Mouse (Mus musculus) liver, adult 2 months (tissue): ENCODE results near the gene Serpina12. TPM values are rescaled to one million over a fixed set of nuclear protein-coding genes. Genes with fewer than 3 reads are reported as not detected.
A peak's percentile ranks its signal among the peaks of the same experiment; 100 is the strongest.

Source experiments
- DNase-seq: peaks from one replicate; pipeline ENCODE4 v3.0.0-alpha.2; 2011; ENCODE audit warnings: low read depth, low spot score; ENCODE audit errors: extremely low read depth
- H3K27ac ChIP-seq: fragments of 200-500 bp; replicated peaks from 2 replicates; pipeline ENCODE4 v1.5.1; 2012; ENCODE audit warnings: low read depth, mild to moderate bottlenecking, control low read depth, inconsistent platforms, low read length; ENCODE audit not compliant: insufficient read depth
- H3K27me3 ChIP-seq: fragments of 200-500 bp; 2 replicates; pipeline ENCODE4 v1.6.1; 2012; ENCODE audit warnings: mild to moderate bottlenecking, moderate library complexity, low read length, inconsistent platforms; ENCODE audit not compliant: control insufficient read depth, insufficient read depth
- H3K36me3 ChIP-seq: fragments of 200-500 bp; 2 replicates; pipeline ENCODE4 v1.6.1; 2012; ENCODE audit warnings: low read length, inconsistent platforms; ENCODE audit not compliant: control insufficient read depth, insufficient read depth
- H3K4me1 ChIP-seq: fragments of 200-500 bp; 2 replicates; pipeline ENCODE4 v1.6.1; 2011; ENCODE audit warnings: low read length; ENCODE audit not compliant: control insufficient read depth, insufficient read depth
- H3K4me3 ChIP-seq: fragments of 200-500 bp; 2 replicates; pipeline ENCODE4 v1.5.1; 2011; ENCODE audit warnings: low read depth, mild to moderate bottlenecking, control low read depth, low read length, moderate library complexity; ENCODE audit not compliant: insufficient read depth
- H3K79me2 ChIP-seq: fragments of 200-500 bp; 2 replicates; pipeline ENCODE4 v1.6.1; 2012; ENCODE audit warnings: inconsistent platforms, mild to moderate bottlenecking, low read length, moderate library complexity; ENCODE audit not compliant: control insufficient read depth, insufficient read depth
- H3K9ac ChIP-seq: fragments of 200-500 bp; 2 replicates; pipeline ENCODE4 v1.6.1; 2012; ENCODE audit warnings: low read depth, mild to moderate bottlenecking, control low read depth, inconsistent platforms, low read length
- CTCF ChIP-seq: fragments of 200-500 bp; IDR thresholded peaks from 2 replicates; pipeline ENCODE4 v1.5.1; 2011; ENCODE audit warnings: low read depth, low read length, control low read depth
- POLR2A ChIP-seq: fragments of 200-500 bp; IDR thresholded peaks from 2 replicates; pipeline ENCODE4 v1.6.1; 2011; ENCODE audit warnings: low read length, control low read depth; ENCODE audit not compliant: insufficient read depth; ENCODE audit errors: extremely low read depth
- WGBS: fragments of 180-500 bp; shearing (Covaris S2); methylation state at CpG from one replicate; pipeline ENCODE4 v1.1.7; 2018; 5-methylcytosine and 5-hydroxymethylcytosine counted together
- polyA plus RNA-seq: library from polyadenylated mRNA; depleted of rRNA; stranded (reverse); fragments of >200 nt; gene quantifications from 2 replicates; pipeline ENCODE4 v1.2.3, GENCODE M21; 2012
- total RNA-seq: library from RNA; depleted of rRNA; stranded (reverse); fragments of >200 nt; gene quantifications from 2 replicates; pipeline ENCODE4 v1.2.3, GENCODE M21; 2014

Gene Serpina12
- total and polyA plus RNA-seq, 2 experiments = 1.8 to 3.6 TPM

DNA sequence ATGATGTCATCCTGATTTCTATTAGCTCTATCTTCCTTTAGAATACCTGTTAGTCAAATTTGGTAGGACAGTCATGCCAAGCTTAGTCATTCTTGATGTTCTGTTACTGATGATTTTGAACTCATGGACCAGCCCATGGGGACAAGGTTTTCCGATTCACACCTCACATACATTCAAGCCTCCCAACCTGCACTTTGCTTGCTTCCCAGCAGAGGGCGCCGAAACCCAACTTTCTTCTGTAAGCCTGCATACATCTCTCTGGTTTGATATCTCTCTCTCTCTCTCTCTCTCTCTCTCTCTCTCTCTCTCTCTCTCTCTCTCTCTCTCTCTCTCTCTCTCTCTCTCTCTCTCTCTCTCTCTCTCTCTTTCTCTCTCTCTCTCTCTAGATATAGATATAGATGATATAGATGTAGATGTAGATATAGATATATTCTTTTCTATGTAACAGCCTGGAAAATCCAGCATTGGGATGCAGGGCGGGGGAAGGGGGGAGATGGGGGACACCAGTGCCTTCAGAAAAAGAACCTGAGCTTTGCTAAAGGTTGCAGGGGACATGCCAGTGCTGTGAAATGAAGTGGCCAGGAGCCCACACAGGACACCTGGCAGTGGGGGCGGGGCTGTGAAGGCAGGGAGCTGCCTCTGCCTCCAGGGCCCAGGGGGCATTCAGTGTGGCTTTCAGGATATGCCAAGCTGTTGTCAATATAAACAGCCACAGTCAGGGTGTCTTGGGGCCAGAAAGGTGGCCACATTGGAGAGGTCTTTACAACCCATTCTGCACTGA is 48.8 kb downstream of the Serpina12 start:
- peak; percentile 54 for DNase-seq
- peak overlapping the region; percentile 83 for H3K27ac ChIP-seq
- no peaks in the 10 kb centered on the region for H3K27me3 ChIP-seq
- 42% methylated on average over 5 of the region's 5 CpGs for WGBS
- TF ChIP-seq POLR2A (no peak), CTCF (peak; percentile 81)
- no peaks in the 10 kb centered on the region for H3K79me2 ChIP-seq
- H3K36me3 ChIP-seq = no peaks in the 10 kb centered on the region
- peaks cover 34% of the 10 kb centered on the region for H3K4me1 ChIP-seq
- peak overlapping the region; percentile 49 for H3K9ac ChIP-seq
- no peak overlapping the region for H3K4me3 ChIP-seq

DNA sequence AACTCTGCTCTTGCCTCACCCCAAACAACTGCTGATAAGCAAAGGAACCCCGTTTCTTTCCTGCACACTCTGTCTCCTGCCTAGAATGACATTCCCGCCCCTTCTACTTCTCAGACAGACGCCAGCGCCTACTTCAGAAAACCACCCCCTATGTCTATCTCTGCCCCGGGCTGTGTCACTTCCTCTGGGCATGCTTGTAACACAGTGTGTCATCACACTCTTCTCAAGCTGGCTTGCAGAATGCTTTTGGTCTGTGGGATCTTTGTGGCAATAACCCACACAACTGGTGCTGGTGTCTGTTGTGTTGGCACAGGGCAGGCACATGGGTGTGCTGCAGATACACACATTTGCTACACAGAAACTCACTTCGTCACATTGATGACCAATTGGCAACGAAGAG is 51.3 kb downstream of the Serpina12 start:
- peak overlapping the region; percentile 92 for H3K27ac ChIP-seq
- WGBS = 15% methylated on average over 7 of the region's 7 CpGs

DNA sequence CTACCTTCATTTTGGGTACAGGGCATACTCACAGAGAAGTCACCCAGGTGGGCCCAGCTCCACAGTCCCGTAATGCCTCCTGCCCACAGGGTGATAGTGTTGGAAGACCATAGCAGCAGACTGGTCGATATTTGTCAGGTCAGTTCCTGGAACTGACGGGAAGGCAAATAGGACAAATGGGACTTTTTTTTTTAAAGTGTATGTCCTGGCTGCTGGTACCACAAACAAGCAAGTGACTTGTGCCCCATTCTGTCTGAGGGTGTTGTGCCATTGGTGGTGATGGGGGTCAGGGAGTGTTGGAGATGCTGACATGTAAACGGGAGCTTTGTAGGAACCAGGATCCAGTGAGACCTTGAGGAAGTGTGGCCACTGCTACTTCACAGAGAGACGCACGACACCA is 54.4 kb downstream of the Serpina12 start, which contains the start of gene Serpina11:
Gene Serpina11, minus strand, starts transcription at position 101 of the 400 bp plus-strand sequence.
- Histone ChIP-seq H3K4me3 (no peak within 1 kb of the TSS), H3K27ac (peak within 1 kb of the TSS; percentile 97), H3K27me3 (no peaks in the 10 kb centered on the region), H3K9ac (peak within 1 kb of the TSS; percentile 66; the same call in 1 of the 2 replicates), H3K36me3 (no peaks in the 10 kb centered on the region), H3K4me1 (peaks cover 52% of the 10 kb centered on the region), H3K79me2 (no peaks in the 10 kb centered on the region; the same call in 1 of the 2 replicates)
- DNase-seq = peak; percentile 85
- 27% methylated on average over 6 of the region's 6 CpGs for WGBS
- TF ChIP-seq POLR2A (no peak), CTCF (no peak)

More for the DNA sequence above, 51.3 kb downstream of the Serpina12 start:
- Histone ChIP-seq H3K27me3 (no peaks in the 10 kb centered on the region), H3K4me3 (no peak overlapping the region), H3K9ac (peak overlapping the region; percentile 45), H3K4me1 (peaks cover 46% of the 10 kb centered on the region), H3K79me2 (no peaks in the 10 kb centered on the region), H3K36me3 (no peaks in the 10 kb centered on the region)
- peak; percentile 55 for DNase-seq
- no peak for TF ChIP-seq CTCF

- TF ChIP-seq POLR2A (no peak), CTCF (no peak)
- H3K9ac ChIP-seq = peak overlapping the region; percentile 21; the same call in 1 of the 2 replicates
- no peak overlapping the region for H3K4me3 ChIP-seq
- H3K27ac ChIP-seq = peak overlapping the region; percentile 74
- H3K4me1 ChIP-seq = peaks cover 55% of the 10 kb centered on the region
- no peaks in the 10 kb centered on the region; the same call in 1 of the 2 replicates for H3K79me2 ChIP-seq
- H3K36me3 ChIP-seq = no peaks in the 10 kb centered on the region
- no peaks in the 10 kb centered on the region for H3K27me3 ChIP-seq
- WGBS = 25% methylated on average over 2 of the region's 2 CpGs
- DNase-seq = no peak
Observed at GRCm38 (mm10) chr12:103989514-103989767, 54.8 kb downstream of the Serpina12 start.

DNA sequence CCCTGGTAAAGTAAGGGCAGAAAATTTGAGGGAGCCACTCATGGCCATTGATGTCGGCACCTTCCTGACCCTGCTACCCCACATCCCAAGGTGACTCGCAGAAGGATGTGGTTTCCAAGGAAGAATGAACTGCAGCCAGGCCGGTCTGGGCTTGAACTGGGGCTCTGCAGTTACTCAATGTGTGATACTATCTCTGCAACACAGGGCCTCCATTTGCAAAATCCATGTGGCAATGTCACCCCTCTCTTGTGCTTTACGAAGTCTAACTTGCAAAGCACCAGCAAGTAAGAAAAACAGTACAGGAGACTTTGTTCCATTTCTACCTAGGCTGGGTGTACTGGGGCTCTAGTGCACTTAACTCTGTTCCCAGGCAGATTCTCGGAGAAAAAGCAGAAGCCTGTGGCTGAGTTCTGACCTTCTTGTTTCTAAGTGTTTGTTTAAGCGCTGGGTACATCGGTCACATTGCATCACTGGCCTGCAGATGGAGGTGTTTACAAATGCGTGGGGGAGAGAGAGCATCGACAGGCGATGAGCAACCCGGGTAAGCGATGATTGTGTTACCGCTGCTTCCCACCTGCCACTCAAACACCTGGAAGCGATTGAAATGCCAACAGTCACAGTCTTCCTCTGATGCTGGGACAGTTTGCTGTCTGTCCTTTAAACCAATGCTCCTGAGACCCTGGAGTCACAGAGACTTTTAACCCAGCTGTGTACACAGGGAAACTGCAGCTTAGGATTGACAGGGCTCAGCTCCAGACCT is 55.3 kb downstream of the Serpina12 start:
- Histone ChIP-seq H3K27ac (peak overlapping the region; percentile 97), H3K9ac (peak overlapping the region; percentile 66; the same call in 1 of the 2 replicates)
- WGBS = 14% methylated on average over 14 of the region's 14 CpGs

More for the DNA sequence above, 55.3 kb downstream of the Serpina12 start:
- Histone ChIP-seq H3K36me3 (peaks cover 3% of the 10 kb centered on the region; the same call in 1 of the 2 replicates), H3K27me3 (no peaks in the 10 kb centered on the region), H3K4me1 (peaks cover 56% of the 10 kb centered on the region), H3K4me3 (no peak overlapping the region), H3K79me2 (no peaks in the 10 kb centered on the region; the same call in 1 of the 2 replicates)
- TF ChIP-seq POLR2A (no peak), CTCF (no peak)
- DNase-seq = peak; percentile 99
